Mouse (Mus musculus) regulatory T cell (primary cell): ENCODE measurements at regions not wholly inside any gene's neighbourhood (a gene's known extent, or its start where the extent isn't known, plus 50 kb on each side); places are given as distances from the start of the nearest gene placed in this dataset.

Source experiments
- in situ Hi-C: fragments of 300-600 bp; cut with MboI, MseI; formaldehyde crosslinking; loops from one replicate; pipeline ENCODE4 v1.15.1; 2025; ENCODE audit warnings: high pct_unique_total_duplicates

DNA sequence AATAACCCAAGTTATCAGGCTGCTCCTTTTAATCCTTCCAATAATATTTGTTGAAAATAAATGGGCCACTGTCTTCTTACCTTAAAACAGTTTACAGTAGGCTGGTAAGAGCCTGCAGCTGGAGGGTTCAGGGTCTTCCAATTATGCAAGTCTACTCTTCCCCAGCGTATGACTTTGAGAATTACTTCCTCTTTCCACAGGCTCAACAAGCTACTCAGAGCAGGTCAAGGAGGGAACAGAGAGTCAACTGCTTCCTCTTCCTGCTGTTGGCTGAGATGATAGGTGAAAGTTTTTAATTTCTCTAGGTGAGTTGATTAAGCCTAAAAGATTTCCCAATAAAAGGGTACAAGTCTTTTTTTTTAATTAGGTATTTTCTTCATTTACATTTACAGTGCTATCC is 176.9 kb upstream of the Nampt start:
- in situ Hi-C loops, result no loop called here

DNA sequence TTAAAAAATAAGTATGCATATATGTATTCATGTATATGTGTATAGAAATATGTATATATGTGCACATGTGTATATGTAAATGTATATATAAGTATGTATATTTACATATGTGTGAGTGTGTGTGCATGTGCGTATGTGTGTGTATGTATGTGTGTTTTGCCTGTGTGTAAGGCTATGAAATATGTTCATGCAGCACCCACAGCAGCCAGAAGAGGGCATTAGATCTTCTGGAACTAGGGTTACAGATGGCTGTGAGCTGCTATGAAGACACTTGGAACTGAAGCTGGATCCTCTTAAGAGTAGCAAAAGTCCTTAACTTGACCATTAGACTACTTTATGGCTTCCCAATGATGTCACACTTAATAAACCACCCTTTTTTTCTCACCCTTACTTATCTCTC is 166.2 kb upstream of the Nampt start:
- in situ Hi-C loops, result loop anchor here (5.0 kb wide), 1 partner anchor 79 kb away; no protein-coding TSS in a partner anchor

DNA sequence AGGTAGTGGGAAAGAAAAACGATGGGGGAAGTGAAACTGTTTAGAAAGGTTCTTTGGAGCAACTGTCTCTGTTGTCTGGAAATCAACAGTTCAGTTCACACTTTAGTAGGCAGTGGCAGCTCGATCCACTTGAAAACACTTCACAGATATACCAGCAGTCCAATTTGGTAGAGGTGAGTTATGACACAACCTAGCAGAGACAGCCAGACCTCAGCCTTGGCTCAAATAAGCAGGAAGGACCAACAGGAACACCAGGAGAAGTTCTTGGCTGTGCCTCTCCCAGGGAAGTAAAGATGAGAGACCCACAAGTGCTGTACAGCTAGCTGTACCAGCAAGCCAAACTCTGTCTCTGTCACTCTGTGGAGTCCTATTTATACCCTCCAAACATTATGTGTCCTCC is 163.2 kb upstream of the Nampt start:
- in situ Hi-C loops, result no loop called here

DNA sequence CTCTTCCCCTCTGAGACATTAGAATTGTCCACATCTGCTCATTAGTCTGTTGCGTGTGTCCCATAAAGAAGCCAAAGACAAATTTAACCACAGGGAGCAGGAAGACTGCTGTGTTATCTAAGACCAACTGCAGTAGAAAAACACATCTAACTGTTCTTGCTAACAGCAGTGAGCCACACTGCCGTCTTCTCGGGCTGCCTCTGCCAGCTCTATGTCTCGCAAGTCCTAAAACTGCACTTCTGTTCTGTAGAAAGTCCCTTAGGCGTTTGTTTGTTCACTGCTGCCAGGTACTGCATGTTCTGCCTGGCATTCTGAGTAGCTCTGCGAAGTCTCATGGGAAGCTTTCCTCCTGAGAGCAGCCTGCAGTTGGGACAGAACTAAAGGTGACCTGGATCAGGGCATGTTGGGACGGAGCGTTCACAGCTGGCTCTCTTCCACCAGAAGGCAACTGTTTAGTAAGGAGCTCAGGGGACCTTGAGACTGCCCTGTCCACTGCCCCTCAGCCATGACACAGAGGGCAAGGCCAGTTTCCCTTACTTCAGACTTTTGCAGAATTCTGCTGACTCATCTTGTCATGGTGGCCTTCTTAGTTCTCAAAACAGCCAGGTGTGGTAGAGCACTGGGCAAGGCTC is 157.4 kb upstream of the Nampt start:
- in situ Hi-C loops, result no loop called here

DNA sequence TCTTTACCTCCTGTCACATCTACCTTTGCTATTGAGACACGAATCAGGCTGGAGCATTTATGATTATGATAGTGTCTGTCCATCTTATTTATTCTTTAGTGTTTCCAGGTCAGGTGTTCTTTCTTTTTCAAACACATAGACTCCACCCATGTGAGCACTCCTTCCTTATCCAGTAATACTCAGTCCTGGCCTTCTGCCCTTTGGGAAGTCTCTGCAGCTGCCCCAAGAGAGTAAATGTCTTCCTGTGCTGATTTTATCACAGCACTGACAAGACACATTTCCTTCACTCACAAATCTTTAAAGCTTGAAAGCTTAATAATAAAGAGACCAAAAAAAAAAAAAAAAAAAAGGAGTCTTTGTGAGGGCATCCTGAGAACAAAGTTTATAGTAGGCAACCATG is 153.3 kb upstream of the Nampt start:
- in situ Hi-C loops, result no loop called here

- in situ Hi-C loops, result loop anchor here (5.0 kb wide), 1 partner anchor 96 kb away; no protein-coding TSS in a partner anchor
Measured at GRCm38 (mm10) chr12:32677908-32678307, 141.4 kb upstream of the Nampt start.

DNA sequence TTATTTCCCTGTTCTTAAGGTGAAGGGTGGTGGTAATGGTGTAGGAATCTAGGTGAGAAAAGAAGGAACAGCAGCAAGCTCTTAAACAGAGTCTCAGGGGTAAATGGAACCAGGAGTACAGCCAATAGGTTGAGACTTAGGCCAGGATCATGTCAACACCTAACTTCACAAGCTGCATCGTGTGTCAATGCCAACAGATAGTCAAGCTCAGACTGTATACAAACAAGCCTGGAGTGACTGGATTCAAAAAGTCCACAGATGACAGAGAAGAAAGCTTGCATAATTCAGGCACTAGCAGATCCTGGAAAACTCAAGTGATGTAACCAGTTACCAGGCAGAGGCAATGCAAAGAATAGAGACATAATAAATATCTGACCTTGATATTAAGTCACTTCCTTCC is 140.6 kb upstream of the Nampt start:
- in situ Hi-C loops, result loop anchor here (5.0 kb wide), 1 partner anchor 96 kb away; no protein-coding TSS in a partner anchor

- in situ Hi-C loops, result no loop called here
Measured at GRCm38 (mm10) chr12:32681910-32682309, 137.4 kb upstream of the Nampt start.

GRCm38 (mm10) chr12:32683375-32683774 is 136.0 kb upstream of the Nampt start:
- in situ Hi-C loops, result no loop called here

DNA sequence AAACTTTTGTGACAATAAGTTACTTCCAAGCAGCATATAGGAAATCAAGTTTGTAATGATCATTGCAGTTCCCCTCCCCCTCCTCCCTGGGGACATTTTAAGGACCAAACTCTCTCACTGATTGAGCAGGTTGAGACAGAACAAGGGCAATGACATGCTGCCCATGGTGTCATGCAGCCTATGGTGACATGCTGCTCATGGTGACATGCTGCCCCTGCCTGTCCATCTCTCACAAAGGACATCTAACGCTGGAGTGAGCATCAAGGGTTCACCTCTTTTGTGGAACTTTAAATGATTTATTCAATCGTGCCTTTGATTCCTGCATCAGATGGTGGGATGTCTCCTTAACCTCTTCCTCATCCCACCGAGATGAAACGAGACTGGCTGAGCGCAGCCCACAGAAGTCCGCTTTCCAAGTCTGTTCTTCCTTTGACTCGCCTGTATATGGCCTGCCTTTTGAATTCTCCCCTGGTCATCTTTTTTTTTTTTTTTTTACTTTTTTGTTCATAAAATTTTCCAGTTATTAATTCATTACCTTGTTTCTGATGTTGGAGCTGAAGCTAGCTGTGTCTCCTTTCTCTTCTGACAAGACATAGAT is 133.5 kb upstream of the Nampt start:
- in situ Hi-C loops, result no loop called here

DNA sequence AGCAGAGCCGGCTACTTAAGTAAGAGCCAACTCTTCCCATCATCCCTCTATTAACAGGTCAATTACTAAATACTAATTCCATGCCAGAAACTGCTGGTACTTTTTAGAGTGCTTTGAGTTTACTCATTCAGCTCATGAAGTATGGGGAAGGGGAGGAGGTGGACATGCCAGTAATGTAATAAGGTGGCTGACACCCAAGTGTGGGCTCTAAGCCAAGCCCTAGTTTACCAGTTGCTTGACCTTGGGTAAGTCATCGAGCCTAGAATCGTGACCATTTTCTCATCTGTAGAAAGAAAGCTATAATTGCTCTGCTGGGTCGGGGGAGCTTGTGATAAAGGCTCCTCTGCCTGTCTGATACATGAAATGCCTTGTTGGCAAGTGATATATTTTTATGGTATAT is 130.0 kb upstream of the Nampt start:
- in situ Hi-C loops, result no loop called here

DNA sequence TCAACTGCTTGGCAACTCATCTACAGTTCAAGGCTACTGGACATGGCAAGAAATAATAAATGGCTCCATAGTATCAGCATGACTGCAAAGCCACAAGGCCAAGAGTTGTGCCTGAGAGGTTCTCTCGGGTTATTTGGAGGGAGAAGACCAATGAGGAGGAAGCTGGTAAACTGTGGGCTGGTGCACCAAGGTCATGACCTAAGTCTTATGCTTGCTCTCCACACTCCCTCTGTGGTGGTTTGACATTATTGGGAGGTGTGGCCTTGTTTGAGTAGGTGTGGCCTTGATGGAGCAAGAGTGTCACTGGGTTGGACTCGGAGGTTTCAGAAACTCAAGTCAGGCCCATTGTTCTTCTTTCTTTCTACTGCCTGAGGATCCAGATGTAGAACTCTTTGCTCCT is 129.2 kb upstream of the Nampt start:
- in situ Hi-C loops, result no loop called here

DNA sequence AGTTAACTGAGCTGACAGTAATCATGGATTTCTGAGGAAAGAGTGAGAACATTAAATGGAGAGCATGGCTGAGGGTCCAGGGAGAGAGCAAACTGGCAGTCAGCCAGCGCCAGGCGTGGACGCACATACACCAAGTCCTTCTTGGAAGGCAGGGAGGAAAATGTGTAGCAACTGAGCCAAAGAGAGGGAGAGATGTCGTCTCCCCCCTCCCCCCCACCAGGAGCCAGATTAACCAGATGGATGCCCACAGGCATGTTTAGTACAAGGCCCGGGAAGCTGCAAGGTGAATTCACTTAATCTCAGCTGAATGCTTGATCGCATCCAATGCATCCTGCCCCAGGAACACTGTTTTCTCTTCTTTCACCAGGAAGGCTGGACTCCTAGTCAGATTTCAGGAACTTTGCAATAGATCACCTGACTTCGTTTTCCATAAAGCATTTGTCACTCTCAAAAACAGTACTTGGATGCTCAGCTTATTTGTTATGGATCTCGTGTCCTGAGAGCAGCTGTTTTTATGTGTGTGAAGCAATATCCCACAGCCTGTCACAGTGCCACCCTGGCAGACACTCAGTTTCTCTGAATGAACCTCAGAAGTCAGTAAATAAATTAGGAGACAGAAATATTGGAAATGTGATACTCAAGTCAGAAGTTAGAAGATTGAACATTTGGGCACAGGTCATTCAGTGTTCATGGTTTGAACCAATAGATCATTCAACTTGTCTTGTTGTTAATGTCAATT is 127.1 kb upstream of the Nampt start:
- in situ Hi-C loops, result no loop called here

DNA sequence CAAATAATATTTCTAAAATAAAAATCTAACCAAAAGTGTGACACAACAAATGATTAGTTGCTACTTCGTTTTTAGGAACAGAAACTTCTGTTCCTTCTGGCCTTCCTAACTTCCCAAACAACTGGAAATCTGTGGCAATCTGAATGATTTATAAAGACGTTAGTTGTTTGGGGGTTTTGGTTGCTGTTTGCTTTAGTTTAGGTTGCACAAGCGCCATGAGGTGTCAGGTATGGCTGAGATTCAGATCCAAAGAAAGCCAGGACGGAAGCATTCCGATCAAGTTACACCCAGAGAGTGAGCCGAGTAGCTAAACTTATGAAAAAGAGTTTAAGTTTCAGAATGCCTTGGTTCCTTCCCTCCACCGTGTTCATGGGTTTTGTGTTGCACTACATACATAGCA is 126.4 kb upstream of the Nampt start:
- in situ Hi-C loops, result no loop called here

GRCm38 (mm10) chr12:32693678-32694077 is 125.7 kb upstream of the Nampt start:
- in situ Hi-C loops, result no loop called here

DNA sequence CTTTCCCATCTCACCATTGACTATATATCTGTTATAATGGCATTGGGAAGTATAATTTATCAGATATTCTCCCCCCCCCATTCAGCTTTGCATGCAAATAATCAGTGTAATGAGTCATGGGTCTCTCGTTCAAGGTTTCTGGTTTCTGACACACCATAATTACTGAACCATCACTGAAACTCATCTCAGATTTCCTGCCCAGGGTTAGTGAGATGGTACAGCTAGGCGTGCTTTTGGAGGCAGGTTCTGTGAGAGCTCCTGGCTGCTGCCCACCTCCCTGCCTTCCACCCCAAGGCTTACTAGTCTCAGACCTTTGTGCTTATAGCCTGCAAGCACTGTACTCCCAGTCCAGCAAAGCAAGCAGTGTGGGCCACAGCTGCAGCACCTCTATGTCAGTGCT is 122.5 kb upstream of the Nampt start:
- in situ Hi-C loops, result no loop called here

- in situ Hi-C loops, result no loop called here
Measured at GRCm38 (mm10) chr12:32709188-32709587, 110.2 kb upstream of the Nampt start.

GRCm38 (mm10) chr12:32717129-32717921 is 102.0 kb upstream of the Nampt start:
- in situ Hi-C loops, result no loop called here

DNA sequence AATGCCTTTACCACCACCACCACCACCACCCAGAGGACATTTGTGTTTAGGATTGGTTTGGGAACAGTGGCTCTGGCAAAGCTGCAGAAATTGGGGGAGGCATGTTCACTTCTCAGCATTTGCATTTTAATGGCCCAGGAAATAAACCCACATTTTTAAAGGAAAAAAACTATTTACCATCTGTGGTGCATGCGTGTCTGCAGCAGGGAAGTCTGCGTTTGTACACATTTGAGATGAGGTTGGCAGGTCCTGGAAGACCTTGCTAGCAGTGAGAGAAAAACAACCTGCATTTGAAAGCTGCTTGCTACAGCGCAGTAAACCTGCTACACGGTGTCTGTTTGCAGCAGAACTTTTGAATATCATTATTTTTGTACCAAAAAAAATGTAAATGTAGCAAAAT is 100.1 kb upstream of the Nampt start:
- in situ Hi-C loops, result no loop called here

- in situ Hi-C loops, result no loop called here
Measured at GRCm38 (mm10) chr12:32724451-32725188, 94.7 kb upstream of the Nampt start.

DNA sequence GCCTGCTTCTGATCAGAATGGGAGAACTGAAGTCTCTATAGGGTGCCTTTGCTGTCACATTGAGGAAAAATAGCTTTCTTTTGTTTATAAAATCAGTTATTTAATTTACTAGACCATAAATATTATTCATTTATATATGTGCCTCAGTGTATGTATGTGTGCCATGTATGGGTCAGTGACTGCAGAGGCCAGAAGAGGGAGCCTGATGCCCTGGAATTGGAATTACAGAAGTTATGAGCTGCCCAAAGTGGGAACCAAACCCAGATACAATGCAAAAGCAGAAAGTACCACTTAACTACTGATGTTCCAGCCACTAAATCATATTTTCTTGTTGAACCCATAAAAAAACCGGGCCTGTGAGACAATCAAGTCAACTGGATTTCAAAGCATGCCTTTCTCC is 91.8 kb upstream of the Nampt start:
- in situ Hi-C loops, result no loop called here
